Mouse (Mus musculus) activated CD4-positive, CD25-positive, alpha-beta regulatory T cell, adult 4 months (primary cell): Measurements from ENCODE around the gene Ext2. TPM values are rescaled to one million over a fixed set of nuclear protein-coding genes. Genes with fewer than 3 reads are reported as not detected.
A peak's percentile ranks its signal among the peaks of the same experiment; 100 is the strongest.

ENCODE experiments used
- ATAC-seq: one replicate; pipeline ENCODE4 v1.8.0; 2017
- polyA plus RNA-seq, 2 experiments: library from polyadenylated mRNA; unstranded; fragments of 100-300 nt; shearing (Covaris generic); gene quantifications; one replicate each; pipeline ENCODE4 v1.2.1; 2017

The Ext2 gene
- polyA plus RNA-seq, 2 experiments from 2014 or later, result 12.6 to 15.0 TPM

- no peak for ATAC-seq
These were observed 45.9 kb downstream of the Ext2 start for GRCm38 (mm10) chr2:93776267-93777055.

DNA sequence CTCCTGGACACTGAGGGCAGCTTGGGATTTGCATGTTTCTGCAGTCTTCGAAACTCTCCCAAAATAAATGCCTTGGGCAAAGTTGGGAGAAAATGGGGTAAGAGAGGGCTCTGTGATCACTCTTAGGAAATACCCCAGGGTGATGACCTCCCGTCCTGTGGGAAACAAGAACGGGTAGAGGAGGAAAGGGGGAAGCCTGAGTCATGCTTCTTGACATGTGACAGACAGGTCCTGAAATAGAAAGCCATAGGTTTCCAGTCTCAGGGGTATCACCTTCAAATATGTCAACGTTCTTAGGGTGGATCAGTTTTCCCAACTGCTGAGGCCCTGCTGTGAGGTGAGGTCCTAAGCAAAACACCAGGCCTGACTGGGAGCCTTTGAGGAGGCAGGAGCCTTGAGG lies 46.9 kb downstream of the Ext2 start:
- no peak for ATAC-seq

DNA sequence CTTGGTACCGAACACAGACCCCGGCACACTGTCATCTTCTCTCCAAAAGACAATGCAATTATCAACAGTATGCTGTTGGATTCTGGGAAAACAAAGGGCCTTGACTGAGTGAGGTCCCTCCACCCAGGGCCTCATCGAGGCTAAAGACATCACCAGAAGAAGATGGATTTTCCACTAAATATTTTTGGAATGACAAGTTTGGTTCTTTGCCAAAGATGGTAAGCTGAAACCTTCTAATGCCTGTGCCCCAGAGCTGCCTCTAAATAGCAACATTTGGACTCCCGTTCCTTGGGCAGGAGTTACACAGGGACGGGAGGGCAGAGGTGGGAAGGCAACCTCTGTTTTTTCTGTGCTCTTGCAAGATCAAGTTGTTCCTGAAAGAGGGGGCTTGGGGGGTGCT lies 47.4 kb downstream of the Ext2 start:
- ATAC-seq, result no peak

- no peak for ATAC-seq
These were observed 49.6 kb downstream of the Ext2 start for GRCm38 (mm10) chr2:93772765-93773085.

DNA sequence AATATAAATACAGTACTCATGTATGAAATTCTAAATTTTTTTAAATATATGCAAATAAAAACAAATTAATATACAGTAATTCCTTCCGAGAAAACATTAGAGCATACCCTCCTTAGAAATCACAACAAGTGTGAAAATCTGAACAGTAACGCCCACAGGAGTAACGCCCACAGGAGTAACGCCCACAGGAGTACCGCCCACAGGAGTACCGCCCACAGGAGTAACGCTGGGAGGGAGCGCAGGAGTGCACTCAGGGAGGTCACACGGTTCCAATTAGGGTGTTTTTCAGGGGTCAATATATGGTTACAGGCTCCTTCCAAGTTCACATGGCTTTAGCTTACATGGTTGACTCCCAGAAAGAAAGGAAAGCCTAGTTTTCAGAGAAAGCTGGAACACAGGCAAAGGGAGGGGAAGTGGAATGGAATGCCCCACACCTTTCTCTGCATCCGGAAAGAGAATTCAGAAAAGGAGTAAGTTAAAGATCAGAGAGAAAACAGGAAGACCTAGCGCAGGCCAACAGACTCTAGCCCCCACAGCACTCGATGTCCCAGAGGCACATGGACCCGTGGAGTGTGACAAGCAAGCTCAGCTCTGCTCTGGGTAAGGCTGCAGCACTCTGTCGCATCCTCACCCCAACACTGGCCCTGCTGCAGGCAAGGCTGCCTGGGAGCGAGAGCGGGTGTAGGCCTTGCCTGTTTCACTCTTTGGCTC lies 50.2 kb downstream of the Ext2 start:
- ATAC-seq, result peak; percentile 58

GRCm38 (mm10) chr2:93770895-93771294 lies 51.5 kb downstream of the Ext2 start:
- ATAC-seq, result no peak

GRCm38 (mm10) chr2:93769875-93770274 lies 52.5 kb downstream of the Ext2 start:
- ATAC-seq, result no peak

DNA sequence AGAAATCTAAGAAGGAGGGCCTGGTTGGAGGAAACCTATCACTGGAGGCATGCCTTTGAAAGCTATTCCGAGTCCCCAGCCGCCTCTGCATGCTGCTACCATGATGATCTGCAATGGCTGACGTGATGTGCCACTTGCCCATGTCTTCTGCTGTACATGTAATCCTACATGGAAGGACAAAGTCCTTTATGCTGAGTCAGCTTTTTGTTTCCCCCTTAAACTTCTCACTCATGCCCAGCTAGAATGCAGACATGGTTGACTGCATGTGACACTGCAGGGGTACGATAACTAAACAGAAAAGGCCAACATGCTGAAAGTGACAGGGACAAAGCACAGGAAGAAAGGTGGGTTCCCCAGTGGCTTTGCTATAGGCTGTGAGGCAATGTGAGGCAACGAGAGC lies 56.6 kb downstream of the Ext2 start:
- no peak for ATAC-seq

DNA sequence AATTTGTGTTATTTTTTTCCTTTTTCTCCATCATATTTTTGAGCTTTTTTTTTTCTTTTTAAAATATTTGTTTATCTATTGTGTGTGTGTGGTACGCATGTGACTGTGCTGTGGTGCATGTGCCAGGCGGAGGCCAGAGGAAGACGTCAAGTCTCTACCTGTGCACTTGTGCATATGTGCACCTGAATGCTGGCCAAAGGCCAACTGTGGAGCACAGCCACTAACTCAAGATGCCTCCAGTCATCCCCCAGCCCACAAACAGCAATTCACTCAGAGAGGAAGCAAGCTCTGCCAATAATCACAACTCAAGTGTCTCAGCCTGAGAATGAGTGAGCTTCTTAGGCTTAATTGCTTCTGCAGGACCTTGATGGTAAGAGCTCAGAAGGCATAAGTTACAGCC lies 58.2 kb downstream of the Ext2 start:
- ATAC-seq, result no peak

DNA sequence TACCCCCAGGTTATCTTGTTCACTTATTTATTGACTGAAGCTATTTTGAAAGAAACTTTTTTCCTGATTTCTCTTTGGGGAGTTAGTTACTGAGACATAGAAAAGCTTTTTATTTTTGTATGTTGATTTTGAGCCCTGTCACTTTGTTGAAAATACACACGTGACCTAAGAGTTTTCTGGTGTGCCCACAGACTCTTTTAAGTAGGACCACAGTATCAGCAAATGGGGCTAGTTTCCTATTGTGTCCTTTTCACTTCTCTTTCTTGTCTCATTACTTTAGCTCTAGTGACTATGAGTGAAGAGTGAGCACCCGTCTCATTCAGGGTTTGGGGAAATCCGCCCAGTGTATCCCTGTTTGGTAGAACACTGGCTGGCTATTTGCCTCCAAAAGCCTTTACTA lies 62.0 kb downstream of the Ext2 start:
- no peak for ATAC-seq

- no peak for ATAC-seq
These were observed 63.2 kb downstream of the Ext2 start for GRCm38 (mm10) chr2:93759173-93759572.

DNA sequence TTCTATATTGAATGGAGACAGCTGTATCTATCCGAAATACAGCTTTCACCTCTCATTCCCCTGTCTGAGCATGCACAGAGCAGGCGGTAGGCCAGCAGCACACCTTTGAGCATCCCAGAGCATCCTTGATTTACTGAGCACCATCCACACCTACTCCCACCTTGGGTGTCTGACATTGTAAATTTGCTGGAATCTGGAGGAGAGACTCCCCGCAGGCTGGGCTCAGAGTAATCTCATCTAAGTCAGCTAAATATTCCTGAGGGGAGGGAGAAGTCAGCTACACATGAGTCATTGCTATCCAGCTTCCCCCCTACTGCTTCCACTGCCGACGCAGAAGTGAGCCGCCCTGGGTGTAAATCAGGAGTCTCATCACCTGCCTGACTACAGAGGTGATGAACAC lies 64.1 kb downstream of the Ext2 start:
- no peak for ATAC-seq

- no peak for ATAC-seq
These were observed 68.0 kb downstream of the Ext2 start for GRCm38 (mm10) chr2:93754366-93754765.

GRCm38 (mm10) chr2:93753147-93753758 lies 69.1 kb downstream of the Ext2 start:
- no peak for ATAC-seq

DNA sequence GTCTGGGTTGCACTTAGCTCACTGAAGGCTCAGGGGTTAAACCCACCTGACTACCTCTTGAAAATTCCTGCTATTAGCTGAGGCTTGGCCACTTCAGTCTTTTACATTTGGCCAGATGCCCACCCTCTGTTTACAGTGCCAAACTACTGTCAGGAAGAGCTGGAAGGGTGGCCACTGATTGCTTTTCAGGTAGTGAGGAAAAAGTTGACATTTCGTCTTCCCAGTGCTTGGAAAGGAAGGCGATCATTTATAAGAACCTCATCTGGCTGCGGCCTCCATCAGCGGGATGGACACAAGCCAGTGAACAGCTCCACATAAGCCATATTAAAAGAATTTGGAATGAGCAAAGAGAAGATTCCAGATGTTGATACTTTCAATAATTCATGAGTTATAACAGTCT lies 72.7 kb downstream of the Ext2 start:
- no peak for ATAC-seq

DNA sequence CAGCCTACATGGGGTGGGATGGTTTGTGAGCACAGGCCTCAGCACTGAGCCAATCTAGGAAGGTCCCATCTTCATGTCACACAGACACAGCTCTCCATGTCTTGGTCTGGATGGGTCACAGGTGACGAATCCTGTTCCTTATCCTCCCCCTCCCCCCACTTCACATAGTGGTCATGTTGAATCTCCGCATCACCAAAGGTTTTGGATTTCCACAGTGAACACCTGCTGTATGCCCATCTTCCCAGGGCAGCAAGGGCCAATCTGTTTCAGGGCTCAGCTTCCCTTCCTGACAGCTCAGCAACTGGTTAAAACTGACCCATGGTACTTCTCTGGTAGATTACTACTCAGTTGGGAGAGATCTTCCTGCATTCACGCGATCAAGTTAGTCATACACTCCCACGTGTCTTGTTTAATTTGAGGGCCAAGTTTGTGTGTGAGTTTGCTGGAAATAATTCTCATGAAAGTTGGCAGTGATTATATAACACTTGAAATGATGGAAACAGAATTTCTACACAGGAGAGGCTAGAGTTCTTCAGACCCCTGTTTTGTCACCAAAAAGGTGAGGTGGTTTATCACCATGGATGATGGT lies 74.7 kb downstream of the Ext2 start:
- ATAC-seq, result no peak

GRCm38 (mm10) chr2:93746620-93747019 lies 75.7 kb downstream of the Ext2 start:
- peak; percentile 17 for ATAC-seq

- peak; percentile 91 for ATAC-seq
These were observed 76.2 kb downstream of the Ext2 start for GRCm38 (mm10) chr2:93746162-93746561.

- ATAC-seq, result no peak
These were observed 76.6 kb downstream of the Ext2 start for GRCm38 (mm10) chr2:93745741-93746140.

DNA sequence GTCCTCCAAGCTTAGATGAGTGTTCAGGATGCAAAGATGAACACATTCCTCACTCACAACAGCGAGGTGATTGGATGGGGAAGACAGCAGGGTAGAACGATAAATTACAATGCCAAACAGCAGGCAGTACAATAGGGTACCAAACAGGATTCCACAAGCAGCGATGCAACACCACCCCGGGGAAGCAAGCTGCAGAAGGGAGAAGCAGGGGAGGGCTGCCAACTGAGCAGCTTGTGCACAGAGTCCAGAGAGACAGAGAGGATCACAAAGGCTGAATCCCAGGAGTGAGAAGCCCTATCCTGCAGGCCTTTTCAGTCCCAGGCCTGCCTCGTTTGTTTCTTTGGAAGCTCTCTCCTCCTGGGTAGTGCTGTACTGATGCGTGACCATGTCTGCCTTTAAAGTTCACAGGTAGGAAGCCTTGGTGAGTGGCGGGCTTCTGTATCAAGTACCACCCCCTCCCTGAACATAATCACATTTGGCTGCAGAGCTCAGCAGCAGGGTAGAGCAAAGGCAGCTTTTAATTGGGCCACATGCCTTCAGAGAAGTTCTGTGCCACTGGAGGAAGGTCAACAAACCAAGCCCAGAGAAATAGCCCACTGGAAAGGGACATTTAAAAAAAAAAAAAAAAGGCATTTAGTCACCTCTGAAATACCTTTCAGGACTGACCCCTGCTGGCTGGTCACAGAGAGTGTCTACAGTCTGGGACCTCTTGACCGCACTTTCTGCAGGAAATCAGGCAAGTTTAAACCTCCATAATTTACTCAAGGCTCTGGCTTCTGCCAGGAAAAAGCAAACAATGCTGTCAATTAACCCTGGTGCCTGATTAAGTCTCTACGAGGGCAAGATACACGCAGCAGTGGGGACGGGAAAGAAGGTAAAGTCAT lies 77.8 kb downstream of the Ext2 start:
- ATAC-seq, result no peak

- no peak for ATAC-seq
These were observed 80.7 kb downstream of the Ext2 start for GRCm38 (mm10) chr2:93741700-93742099.

DNA sequence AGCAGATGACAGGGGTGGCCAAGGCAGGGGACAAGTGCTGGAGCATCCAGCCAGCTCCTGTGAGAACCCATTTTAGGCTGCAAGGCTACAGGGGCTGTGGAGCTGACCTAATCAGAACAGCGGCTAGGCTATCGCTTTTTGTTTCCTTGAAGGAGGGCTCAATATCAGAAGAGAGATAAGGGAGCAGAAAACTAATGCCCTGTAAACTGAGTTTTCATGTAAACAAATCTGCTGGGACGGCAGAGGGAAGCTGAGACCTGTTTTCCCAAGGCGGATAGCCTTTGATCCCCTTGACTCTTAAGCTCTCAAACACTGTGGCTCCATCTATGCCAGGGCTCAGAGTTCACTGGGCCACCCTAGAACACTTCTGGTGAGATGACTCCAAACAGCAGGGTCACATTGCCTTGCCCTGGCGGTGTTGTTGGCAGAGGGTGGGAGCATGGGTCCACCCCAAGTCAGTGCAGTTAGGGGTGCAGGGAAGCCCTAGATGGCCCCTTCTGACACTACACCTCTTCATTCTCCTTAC lies 83.3 kb downstream of the Ext2 start:
- ATAC-seq, result no peak
